Mouse (Mus musculus) MEL (cell line): ENCODE data around the gene Cep135. TPM values are rescaled to one million over a fixed set of nuclear protein-coding genes. Genes with fewer than 3 reads are reported as not detected.

Source experiments
- DNase-seq: peaks from one replicate; pipeline ENCODE4 v3.0.0; 2011; ENCODE audit warnings: low read depth, low spot score
- H3K27ac ChIP-seq: 2 replicates; pipeline ENCODE4 v1.5.1; 2012; ENCODE audit warnings: low read depth, mild to moderate bottlenecking, control low read depth, low read length, moderate library complexity; ENCODE audit not compliant: control insufficient read depth
- H3K27me3 ChIP-seq, 2 experiments: fragments of 150-350 bp in 1 of 2; sonication (generic) in 1 of 2; 2 replicates each; pipeline ENCODE4 v1.6.1; 2012; ENCODE audit warnings: low read length in 2 of 2, mild to moderate bottlenecking in 2 of 2, improper control_type of control experiment in 1 of 2, moderate library complexity in 1 of 2; ENCODE audit not compliant: insufficient read depth in 2 of 2, control insufficient read depth in 1 of 2
- H3K36me3 ChIP-seq, 2 experiments: 2 replicates each; pipeline ENCODE4 v1.6.1; 2012 to 2014; ENCODE audit warnings: low read length in 2 of 2, improper control_type of control experiment in 1 of 2, inconsistent platforms in 1 of 2, mild to moderate bottlenecking in 1 of 2; ENCODE audit not compliant: insufficient read depth in 2 of 2, control insufficient read depth in 1 of 2
- H3K4me1 ChIP-seq, 2 experiments: fragments of 150-350 bp in 1 of 2; sonication (generic) in 1 of 2; 2 replicates each; pipeline ENCODE4 v1.6.1; 2012; ENCODE audit warnings: low read length in 2 of 2, improper control_type of control experiment in 1 of 2, mild to moderate bottlenecking in 1 of 2; ENCODE audit not compliant: insufficient read depth in 2 of 2, control insufficient read depth in 1 of 2
- H3K4me3 ChIP-seq, 2 experiments: fragments of 150-350 bp in 1 of 2; sonication (generic) in 1 of 2; 2 replicates each; pipeline ENCODE4 v1.5.1; 2012; ENCODE audit warnings: low read depth in 2 of 2, low read length in 2 of 2, mild to moderate bottlenecking in 2 of 2, moderate library complexity in 2 of 2, control low read depth in 1 of 2, improper control_type of control experiment in 1 of 2; ENCODE audit not compliant: control insufficient read depth in 1 of 2, insufficient read depth in 1 of 2
- H3K79me2 ChIP-seq: 2 replicates; pipeline ENCODE4 v1.6.1; 2012; ENCODE audit warnings: mild to moderate bottlenecking, low read length, moderate library complexity; ENCODE audit not compliant: control insufficient read depth, poor library complexity, insufficient read depth
- H3K9ac ChIP-seq: 2 replicates; pipeline ENCODE4 v1.6.1; 2012; ENCODE audit warnings: low read depth, mild to moderate bottlenecking, control low read depth, low read length, moderate library complexity; ENCODE audit not compliant: control insufficient read depth, poor library complexity, severe bottlenecking
- H3K9me3 ChIP-seq: fragments of 150-350 bp; sonication (generic); replicated peaks from 2 replicates; pipeline ENCODE4 v1.6.1; 2012; ENCODE audit warnings: mild to moderate bottlenecking, low read length, improper control_type of control experiment, moderate library complexity; ENCODE audit not compliant: insufficient read depth
- CHD2 ChIP-seq: IDR thresholded peaks from 2 replicates; pipeline ENCODE4 v1.6.1; 2011; ENCODE audit warnings: low read length, improper control_type of control experiment
- ELF1 ChIP-seq: IDR thresholded peaks from 2 replicates; pipeline ENCODE4 v1.6.1; 2014; ENCODE audit warnings: low read depth, mild to moderate bottlenecking, inconsistent platforms, low read length, improper control_type of control experiment, moderate library complexity
- EP300 ChIP-seq, 2 experiments: IDR thresholded peaks; 2 replicates each; pipeline ENCODE4 v1.6.1; 2011; ENCODE audit warnings: improper control_type of control experiment in 2 of 2, low read length in 2 of 2, low read depth in 1 of 2, mild to moderate bottlenecking in 1 of 2
- GABPA ChIP-seq: IDR thresholded peaks from 2 replicates; pipeline ENCODE4 v1.6.1; 2012; ENCODE audit warnings: low read depth, mild to moderate bottlenecking, inconsistent platforms, low read length, improper control_type of control experiment, moderate library complexity
- HCFC1 ChIP-seq: IDR thresholded peaks from 2 replicates; pipeline ENCODE4 v1.6.1; 2012; ENCODE audit warnings: low read depth, mild to moderate bottlenecking, inconsistent platforms, low read length, improper control_type of control experiment, moderate library complexity
- JUND ChIP-seq: IDR thresholded peaks from 2 replicates; pipeline ENCODE4 v1.6.1; 2011; ENCODE audit warnings: low read depth, mild to moderate bottlenecking, improper control_type of control experiment, low read length
- KAT2A ChIP-seq: conservative IDR thresholded peaks from 2 replicates; pipeline ENCODE4 v1.6.1; 2012; ENCODE audit warnings: low read depth, low read length, improper control_type of control experiment, inconsistent platforms
- MAFK ChIP-seq: IDR thresholded peaks from 2 replicates; pipeline ENCODE4 v1.6.1; 2011; ENCODE audit warnings: low read depth, mild to moderate bottlenecking, low read length, improper control_type of control experiment, borderline replicate concordance
- MAX ChIP-seq: IDR thresholded peaks from 2 replicates; pipeline ENCODE4 v1.6.1; 2011; ENCODE audit warnings: low read length, improper control_type of control experiment
- MEF2A ChIP-seq: IDR thresholded peaks from 2 replicates; pipeline ENCODE4 v1.6.1; 2014; ENCODE audit warnings: low read depth, mild to moderate bottlenecking, inconsistent platforms, low read length, improper control_type of control experiment; ENCODE audit not compliant: poor library complexity, insufficient replicate concordance, severe bottlenecking; ENCODE audit errors: extremely low read depth
- NELFE ChIP-seq: IDR thresholded peaks from 2 replicates; pipeline ENCODE4 v1.6.1; 2011; ENCODE audit warnings: low read depth, low read length, improper control_type of control experiment
- NRF1 ChIP-seq: IDR thresholded peaks from 2 replicates; pipeline ENCODE4 v1.6.1; 2014; ENCODE audit warnings: low read depth, mild to moderate bottlenecking, inconsistent platforms, low read length, improper control_type of control experiment, moderate library complexity; ENCODE audit not compliant: poor library complexity, insufficient read depth, severe bottlenecking
- POLR2A ChIP-seq, 2 experiments: IDR thresholded peaks; 2 replicates each; pipeline ENCODE4 v1.6.1; 2011 to 2012; ENCODE audit warnings: low read length in 2 of 2, mild to moderate bottlenecking in 2 of 2, control low read depth in 1 of 2, improper control_type of control experiment in 1 of 2, low read depth in 1 of 2, moderate library complexity in 1 of 2; ENCODE audit not compliant: control insufficient read depth in 1 of 2, insufficient read depth in 1 of 2, poor library complexity in 1 of 2
- POLR2AphosphoS2 ChIP-seq: IDR thresholded peaks from 2 replicates; pipeline ENCODE4 v1.6.1; 2011; ENCODE audit warnings: low read length, improper control_type of control experiment
- POLR2AphosphoS5 ChIP-seq: IDR thresholded peaks from 2 replicates; pipeline ENCODE4 v1.6.1; 2012; ENCODE audit warnings: low read depth, borderline replicate concordance, mild to moderate bottlenecking, inconsistent platforms, low read length, moderate library complexity, mixed read lengths
- RAD21 ChIP-seq: IDR thresholded peaks from 2 replicates; pipeline ENCODE4 v1.6.1; 2011; ENCODE audit warnings: mild to moderate bottlenecking, low read depth, low read length, improper control_type of control experiment
- RCOR1 ChIP-seq: IDR thresholded peaks from 2 replicates; pipeline ENCODE4 v1.6.1; 2012; ENCODE audit warnings: low read depth, mild to moderate bottlenecking, inconsistent platforms, low read length, improper control_type of control experiment
- SMC3 ChIP-seq: IDR thresholded peaks from 2 replicates; pipeline ENCODE4 v1.6.1; 2011; ENCODE audit warnings: low read depth, low read length, improper control_type of control experiment
- TBP ChIP-seq: IDR thresholded peaks from 2 replicates; pipeline ENCODE4 v1.8.0; 2011; ENCODE audit warnings: low read depth, low read length, improper control_type of control experiment
- UBTF ChIP-seq: IDR thresholded peaks from 2 replicates; pipeline ENCODE4 v1.6.1; 2012; ENCODE audit warnings: low read depth, mild to moderate bottlenecking, inconsistent platforms, low read length, improper control_type of control experiment, moderate library complexity, borderline replicate concordance; ENCODE audit not compliant: insufficient read depth
- USF2 ChIP-seq, 2 experiments: IDR thresholded peaks; 2 replicates each; pipeline ENCODE4 v1.6.1; 2011 to 2012; ENCODE audit warnings: improper control_type of control experiment in 2 of 2, low read length in 2 of 2, borderline replicate concordance in 1 of 2, inconsistent platforms in 1 of 2, low read depth in 1 of 2, mild to moderate bottlenecking in 1 of 2; ENCODE audit not compliant: insufficient read depth in 1 of 2
- ZC3H11A ChIP-seq: IDR thresholded peaks from 2 replicates; pipeline ENCODE4 v1.6.1; 2012; ENCODE audit warnings: low read depth, mild to moderate bottlenecking, inconsistent platforms, low read length, improper control_type of control experiment
- ZMIZ1 ChIP-seq: IDR thresholded peaks from 2 replicates; pipeline ENCODE4 v1.6.1; 2012; ENCODE audit warnings: low read depth, mild to moderate bottlenecking, inconsistent platforms, low read length, improper control_type of control experiment, moderate library complexity
- ZNF384 ChIP-seq: IDR thresholded peaks from 2 replicates; pipeline ENCODE4 v1.6.1; 2012; ENCODE audit warnings: low read depth, mild to moderate bottlenecking, inconsistent platforms, low read length, improper control_type of control experiment
- polyA plus RNA-seq, 2 experiments: library from polyadenylated mRNA; stranded (reverse) in 1 of 2; unstranded in 1 of 2; fragments of >175 nt in 1 of 2; fragments of >200 nt in 1 of 2; gene quantifications; 2 replicates each; pipeline versions ENCODE4 v1.2.1 to v1.2.4; 2012; ENCODE audit warnings: low replicate concordance in 2 of 2, low read depth in 1 of 2; ENCODE audit not compliant: insufficient read length in 2 of 2, insufficient read depth in 1 of 2, missing spikeins in 1 of 2
- total RNA-seq: library from RNA; depleted of rRNA; stranded (reverse); fragments of 300-350 nt; gene quantifications from 2 replicates; pipeline ENCODE4 v1.2.3, GENCODE M21; 2012

The Cep135 gene
- total and polyA plus RNA-seq, 3 experiments = 9.2 to 9.3 TPM; not detected in 1

DNA sequence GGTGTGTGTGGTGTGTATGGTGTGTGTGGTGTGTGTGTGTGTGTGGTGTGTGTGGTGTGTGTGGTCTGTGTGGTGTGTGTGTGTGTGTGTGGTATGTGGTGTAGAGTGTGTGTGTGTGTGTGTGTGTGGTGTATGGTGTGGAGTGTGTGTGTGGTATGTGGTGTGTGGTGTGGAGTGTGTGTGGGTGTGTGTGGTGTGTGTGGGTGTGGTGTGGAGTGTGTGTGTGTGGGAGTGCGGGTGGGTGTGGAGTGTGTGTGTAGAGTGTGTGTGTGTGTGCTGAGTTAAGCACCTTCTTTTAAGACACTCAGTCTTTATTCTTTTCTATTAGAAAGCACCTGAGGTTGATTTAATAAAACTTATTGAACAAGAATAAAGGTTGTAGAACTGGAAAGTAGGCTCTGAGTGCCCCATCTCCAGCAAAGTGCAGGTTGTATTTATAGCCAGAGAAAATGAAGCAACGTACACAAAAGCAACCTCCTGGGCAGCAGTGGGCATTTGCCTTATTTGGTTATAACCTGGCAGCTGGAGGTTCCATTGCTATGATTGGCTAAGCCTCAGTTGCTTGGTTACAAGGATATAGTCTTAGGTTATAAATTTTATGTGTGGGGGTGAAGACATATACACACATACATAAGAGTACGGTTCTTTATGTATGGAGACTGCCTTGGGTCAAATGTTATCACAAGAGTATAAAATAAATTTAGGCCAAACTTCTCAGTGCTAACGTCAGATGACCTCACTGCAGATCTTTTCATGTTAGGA, 93.6 kb downstream of the Cep135 start:
- no peak for DNase-seq
- no peak overlapping the region for H3K9ac ChIP-seq
- H3K79me2 ChIP-seq = no peaks in the 10 kb centered on the region
- H3K36me3 ChIP-seq = peaks cover 0 to 24% of the 10 kb centered on the region in 2 experiments; a peak in 2 of 4 replicates
- no peak overlapping the region for H3K27ac ChIP-seq
- no peaks in the 10 kb centered on the region for H3K9me3 ChIP-seq
- H3K4me1 ChIP-seq = peaks cover 19 to 21% of the 10 kb centered on the region in 2 experiments
- no peak overlapping the region for H3K4me3 ChIP-seq
- H3K27me3 ChIP-seq = no peaks in the 10 kb centered on the region
- TF ChIP-seq GABPA = no peak
- TF ChIP-seq UBTF = no peak
- TF ChIP-seq SMC3 = no peak
- no peak for TF ChIP-seq MAFK
- no peak for TF ChIP-seq ELF1
- TF ChIP-seq RAD21 = no peak
- TF ChIP-seq USF2 (IDR thresholded peaks at IDR 0.05; ENCODE audit: borderline replicate concordance in 1 of 2, insufficient read depth in 1 of 2, low read depth in 1 of 2, low read length in 2 of 2) = no peak
- no peak for TF ChIP-seq CHD2
- TF ChIP-seq TBP = no peak
- TF ChIP-seq ZNF384 = no peak
- TF ChIP-seq HCFC1 = no peak
- TF ChIP-seq NELFE = no peak

DNA sequence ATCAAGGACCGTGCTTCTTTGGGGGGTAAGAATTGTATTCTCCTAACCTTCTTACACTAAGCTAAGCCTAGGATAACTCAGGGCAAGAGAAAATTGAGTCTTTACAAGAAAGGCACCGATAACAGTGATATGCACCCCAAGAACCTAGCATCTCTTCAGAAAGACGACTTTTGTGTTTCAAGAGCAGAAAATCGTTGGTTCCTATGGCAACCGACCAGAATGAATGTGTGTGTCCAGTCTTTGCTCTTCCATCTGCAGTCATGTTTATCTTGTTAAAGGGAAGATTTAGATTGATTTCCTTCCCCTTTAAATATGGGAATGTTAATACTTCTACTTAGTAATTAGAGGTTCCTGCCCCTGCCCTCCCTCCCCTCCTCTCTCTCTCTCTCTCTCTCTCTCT, 95.0 kb downstream of the Cep135 start:
- H3K27ac ChIP-seq = no peak overlapping the region

More for the DNA sequence above, 95.0 kb downstream of the Cep135 start:
- H3K4me3 ChIP-seq = no peak overlapping the region
- H3K79me2 ChIP-seq = no peaks in the 10 kb centered on the region
- no peaks in the 10 kb centered on the region for H3K27me3 ChIP-seq
- DNase-seq = no peak
- peaks cover 0 to 34% of the 10 kb centered on the region in 2 experiments; a peak in 2 of 4 replicates for H3K36me3 ChIP-seq
- TF ChIP-seq JUND (no peak), TBP (no peak), MEF2A (no peak), RCOR1 (no peak), ZC3H11A (no peak), POLR2AphosphoS2 (no peak), EP300 (IDR thresholded peaks at IDR 0.05; ENCODE audit: low read depth in 1 of 2, low read length in 2 of 2) (no peak), GABPA (no peak), UBTF (no peak), ELF1 (no peak), POLR2A (IDR thresholded peaks at IDR 0.05; ENCODE audit: control insufficient read depth in 1 of 2, insufficient read depth in 1 of 2, low read depth in 1 of 2, low read length in 2 of 2, poor library complexity in 1 of 2) (no peak), MAFK (no peak), KAT2A (no peak), POLR2AphosphoS5 (no peak), MAX (no peak), NRF1 (no peak), SMC3 (no peak), ZNF384 (no peak), ZMIZ1 (no peak)
- H3K9ac ChIP-seq = no peak overlapping the region
- H3K9me3 ChIP-seq = no peaks in the 10 kb centered on the region
- H3K4me1 ChIP-seq = peaks cover 26 to 30% of the 10 kb centered on the region in 2 experiments
